Mouse (Mus musculus) forebrain, embryonic 14.5 days (tissue): ENCODE measurements around the gene Sp7. TPM values are rescaled to one million over a fixed set of nuclear protein-coding genes. Genes with fewer than 3 reads are reported as not detected.
A peak's percentile ranks its signal among the peaks of the same experiment; 100 is the strongest.

Source experiments
- ATAC-seq: fragments of 200-750 bp; cut with Nextera tagmentation; 2 replicates; pipeline ENCODE4 v1.8.0; 2017; ENCODE audit warnings: mild to moderate bottlenecking, moderate library complexity
- DNase-seq: peaks from one replicate; pipeline ENCODE4 v3.0.0-alpha.2; 2015; ENCODE audit warnings: low spot score
- H3K27ac ChIP-seq: fragments of 300-500 bp; sonication (generic); 2 replicates; pipeline ENCODE4 v1.5.1; 2014; ENCODE audit warnings: low read depth, mild to moderate bottlenecking, control low read depth, low read length, moderate library complexity
- H3K27me3 ChIP-seq: fragments of 300-500 bp; sonication (generic); replicated peaks from 2 replicates; pipeline ENCODE4 v1.6.1; 2014; ENCODE audit warnings: low read length, control low read depth, mixed read lengths; ENCODE audit not compliant: control insufficient read depth, insufficient read depth
- H3K36me3 ChIP-seq: fragments of 300-500 bp; sonication (generic); 2 replicates; pipeline ENCODE4 v1.6.1; 2014; ENCODE audit warnings: low read length, control low read depth; ENCODE audit not compliant: control insufficient read depth, insufficient read depth
- H3K4me1 ChIP-seq: fragments of 300-500 bp; sonication (generic); 2 replicates; pipeline ENCODE4 v1.6.1; 2014; ENCODE audit warnings: antibody characterized with exemption, low read length, control low read depth; ENCODE audit not compliant: control insufficient read depth, insufficient read depth
- H3K4me2 ChIP-seq: fragments of 300-500 bp; sonication (generic); 2 replicates; pipeline ENCODE4 v1.6.1; 2014; ENCODE audit warnings: mild to moderate bottlenecking, control low read depth, low read length
- H3K4me3 ChIP-seq: fragments of 300-500 bp; sonication (generic); 2 replicates; pipeline ENCODE4 v1.5.1; 2014; ENCODE audit warnings: low read depth, low read length, control low read depth
- H3K9ac ChIP-seq: fragments of 300-500 bp; sonication (generic); 2 replicates; pipeline ENCODE4 v1.6.1; 2014; ENCODE audit warnings: mild to moderate bottlenecking, low read length, control low read depth, moderate library complexity
- H3K9me3 ChIP-seq: fragments of 300-500 bp; sonication (generic); replicated peaks from 2 replicates; pipeline ENCODE4 v1.6.1; 2016; ENCODE audit warnings: low read length, control low read depth, mixed read lengths; ENCODE audit not compliant: control insufficient read depth
- WGBS: fragments of 180-500 bp; shearing (Covaris S2); extraction: QIAGEN DNeasy Blood & Tissue Kit; methylation state at CpG from one replicate; pipeline ENCODE4 v1.1.7; 2014; 5-methylcytosine and 5-hydroxymethylcytosine counted together
- polyA plus RNA-seq: library from polyadenylated mRNA; unstranded; fragments of >200 nt; fragmentation: Nextera tagmentation; extraction: Ambion mirVana; gene quantifications from 2 replicates; pipeline ENCODE4 v1.2.1, GENCODE M21; 2014

Sp7 gene
- polyA plus RNA-seq, 1 experiment from 2014 or later, result 0.39 TPM

- 0 out of 2 replicates have a peak overlapping the region, but pooled peaks have one; percentile 21 for H3K9ac ChIP-seq
- H3K4me1 ChIP-seq, result no peaks in the 10 kb centered on the region
- H3K9me3 ChIP-seq, result no peaks in the 10 kb centered on the region
- no peak overlapping the region for H3K4me3 ChIP-seq
- no peak for ATAC-seq
- no peak for DNase-seq
- 13% methylated on average over 10 of the region's 10 CpGs for WGBS
- no peak overlapping the region for H3K4me2 ChIP-seq
- no peaks in the 10 kb centered on the region for H3K36me3 ChIP-seq
- no peak overlapping the region for H3K27ac ChIP-seq
- peaks cover 8% of the 10 kb centered on the region; the same call in 1 of the 2 replicates for H3K27me3 ChIP-seq
These were observed 3.7 kb upstream of the Sp7 start for GRCm38 (mm10) chr15:102370727-102371126.

- Histone ChIP-seq H3K4me3 (no peak overlapping the region), H3K9ac (no peak overlapping the region), H3K4me1 (no peaks in the 10 kb centered on the region), H3K36me3 (no peaks in the 10 kb centered on the region), H3K4me2 (no peak overlapping the region), H3K9me3 (no peaks in the 10 kb centered on the region), H3K27ac (no peak overlapping the region), H3K27me3 (peaks cover 9% of the 10 kb centered on the region; the same call in 1 of the 2 replicates)
- WGBS, result 11% methylated on average over 13 of the region's 13 CpGs
- DNase-seq (no peak), ATAC-seq (no peak)
These were observed 3.0 kb upstream of the Sp7 start for GRCm38 (mm10) chr15:102369972-102370371.

GRCm38 (mm10) chr15:102366238-102366637 lies 744 bp downstream of the Sp7 start:
- peaks cover 9% of the 10 kb centered on the region; the same call in 1 of the 2 replicates for H3K27me3 ChIP-seq
- no peaks in the 10 kb centered on the region for H3K9me3 ChIP-seq
- H3K9ac ChIP-seq, result peak overlapping the region; percentile 40; the same call in 1 of the 2 replicates
- no peaks in the 10 kb centered on the region for H3K4me1 ChIP-seq
- ATAC-seq (no peak), DNase-seq (no peak)
- no peak overlapping the region for H3K27ac ChIP-seq
- 8% methylated on average over 7 of the region's 7 CpGs for WGBS
- 0 out of 2 replicates have a peak overlapping the region, but pooled peaks have one; percentile 6 for H3K4me3 ChIP-seq
- peak overlapping the region; percentile 42 for H3K4me2 ChIP-seq
- H3K36me3 ChIP-seq, result no peaks in the 10 kb centered on the region

- ATAC-seq, result no peak
- DNase-seq, result no peak
- H3K9ac ChIP-seq, result no peak overlapping the region
- WGBS, result 97% methylated on average over 1 of the region's 1 CpGs
- no peak overlapping the region for H3K27ac ChIP-seq
- H3K9me3 ChIP-seq, result no peaks in the 10 kb centered on the region
- H3K4me1 ChIP-seq, result no peaks in the 10 kb centered on the region
- H3K27me3 ChIP-seq, result peaks cover 5% of the 10 kb centered on the region; the same call in 1 of the 2 replicates
- no peak overlapping the region for H3K4me3 ChIP-seq
- no peak overlapping the region for H3K4me2 ChIP-seq
- H3K36me3 ChIP-seq, result no peaks in the 10 kb centered on the region
These were observed 2.3 kb downstream of the Sp7 start for GRCm38 (mm10) chr15:102364678-102365077.

GRCm38 (mm10) chr15:102362648-102363047 lies 4.3 kb downstream of the Sp7 start:
- peaks cover 18% of the 10 kb centered on the region for H3K27me3 ChIP-seq
- H3K9me3 ChIP-seq, result no peaks in the 10 kb centered on the region
- H3K4me2 ChIP-seq, result no peak overlapping the region
- DNase-seq (no peak), ATAC-seq (no peak)
- 12% methylated on average over 14 of the region's 14 CpGs for WGBS
- no peak overlapping the region for H3K9ac ChIP-seq
- no peak overlapping the region for H3K4me3 ChIP-seq
- H3K27ac ChIP-seq, result no peak overlapping the region
- 0 out of 2 replicates have a peak, but pooled peaks cover 4% of the 10 kb centered on the region for H3K4me1 ChIP-seq
- no peaks in the 10 kb centered on the region for H3K36me3 ChIP-seq

- Histone ChIP-seq H3K36me3 (no peaks in the 10 kb centered on the region), H3K4me1 (0 out of 2 replicates have a peak, but pooled peaks cover 4% of the 10 kb centered on the region), H3K4me3 (no peak overlapping the region), H3K27me3 (peaks cover 32% of the 10 kb centered on the region), H3K4me2 (no peak overlapping the region), H3K27ac (no peak overlapping the region), H3K9me3 (no peaks in the 10 kb centered on the region), H3K9ac (no peak overlapping the region)
- DNase-seq, result no peak
- 33% methylated on average over 5 of the region's 5 CpGs for WGBS
- ATAC-seq, result no peak
These were observed 8.1 kb downstream of the Sp7 start for GRCm38 (mm10) chr15:102358834-102359233.

GRCm38 (mm10) chr15:102358126-102358525 lies 8.9 kb downstream of the Sp7 start:
- no peak overlapping the region for H3K27ac ChIP-seq
- H3K9ac ChIP-seq, result 0 out of 2 replicates have a peak overlapping the region, but pooled peaks have one; percentile 21
- peak overlapping the region; percentile 34 for H3K4me2 ChIP-seq
- no peaks in the 10 kb centered on the region for H3K36me3 ChIP-seq
- no peak overlapping the region for H3K4me3 ChIP-seq
- H3K4me1 ChIP-seq, result 0 out of 2 replicates have a peak, but pooled peaks cover 4% of the 10 kb centered on the region
- WGBS, result 3% methylated on average over 25 of the region's 25 CpGs
- H3K9me3 ChIP-seq, result no peaks in the 10 kb centered on the region
- ATAC-seq (no peak), DNase-seq (no peak)
- H3K27me3 ChIP-seq, result peaks cover 32% of the 10 kb centered on the region

- DNase-seq (no peak), ATAC-seq (no peak)
These were observed 10.3 kb downstream of the Sp7 start for GRCm38 (mm10) chr15:102356501-102357325.

More at GRCm38 (mm10) chr15:102356501-102357325, 10.3 kb downstream of the Sp7 start:
- Histone ChIP-seq H3K27ac (no peak overlapping the region), H3K4me3 (0 out of 2 replicates have a peak overlapping the region, but pooled peaks have one; percentile 49), H3K4me1 (0 out of 2 replicates have a peak, but pooled peaks cover 4% of the 10 kb centered on the region), H3K9ac (no peak overlapping the region; the same call in 1 of the 2 replicates), H3K9me3 (no peaks in the 10 kb centered on the region), H3K27me3 (peaks cover 32% of the 10 kb centered on the region), H3K4me2 (peak overlapping the region; percentile 98), H3K36me3 (no peaks in the 10 kb centered on the region)
- 31% methylated on average over 16 of the region's 16 CpGs for WGBS
